Mouse (Mus musculus): ENCODE data around the gene Elmo3. TPM values are rescaled to one million over a fixed set of nuclear protein-coding genes. Genes with fewer than 3 reads are reported as not detected.
A peak's percentile ranks its signal among the peaks of the same experiment; 100 is the strongest.

Elmo3 gene
- polyA plus RNA-seq, 2 experiments: 2.5 to 4.2 TPM

DNA sequence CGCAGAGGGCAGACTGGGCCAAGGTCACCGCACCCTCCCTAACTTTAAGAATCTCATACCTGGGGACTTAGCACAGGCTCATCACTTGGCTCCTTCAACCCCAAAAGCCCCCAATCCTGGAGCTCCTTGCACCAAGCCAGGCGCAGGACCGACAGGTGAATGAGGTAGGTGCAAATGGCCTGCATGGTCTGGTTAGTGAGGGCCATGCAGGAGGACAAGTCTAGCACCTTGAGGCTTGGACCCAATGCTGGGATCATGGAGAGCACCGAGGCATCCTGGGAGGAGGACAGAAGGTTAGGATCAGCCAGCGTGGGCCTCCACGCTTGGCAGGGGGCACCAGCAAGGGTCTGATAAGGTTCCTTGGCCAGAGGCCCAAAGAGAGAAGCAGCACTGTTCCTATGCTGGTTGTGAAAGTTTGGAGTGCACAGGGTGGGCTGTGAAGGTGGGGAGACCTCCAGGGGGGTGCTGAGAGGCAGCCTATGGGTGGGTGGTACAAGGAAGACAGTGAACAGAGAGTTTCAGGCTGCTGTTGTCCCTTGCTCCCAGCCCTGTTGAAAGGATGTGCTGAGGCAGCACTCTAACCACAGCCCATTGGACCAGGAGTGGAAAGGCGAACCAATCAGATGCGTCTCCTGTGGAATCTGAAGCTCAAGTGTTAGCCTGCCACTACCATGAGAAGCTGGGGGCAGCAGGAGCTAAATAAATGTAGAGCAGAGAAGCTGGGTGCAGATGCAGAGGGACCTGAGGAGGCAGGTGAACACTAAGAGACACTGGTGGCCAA lies 8.4 kb downstream of the Elmo3 start:
- DNase-seq (ENCODE audit: low read depth in 3 of 3, low spot score in 3 of 3): no peak
- peak overlapping the region; percentile 8; the same call in 1 of the 2 replicates for H3K27ac ChIP-seq
- H3K9me3 ChIP-seq (ENCODE audit: control insufficient read depth, low read length): no peaks in the 10 kb centered on the region
- H3K4me1 ChIP-seq (replicated peaks; ENCODE audit: control insufficient read depth in 2 of 2, insufficient read depth in 2 of 2, low read length in 1 of 2): peaks cover 26 to 28% of the 10 kb centered on the region in 2 experiments
- TF ChIP-seq CTCF (IDR thresholded peaks at IDR 0.05; ENCODE audit: low read depth) (0 out of 2 replicates have a peak, but pooled peaks have one; percentile 2), EP300 (IDR thresholded peaks at IDR 0.05; ENCODE audit: low read depth) (no peak)
- peak overlapping the region; percentile 25; the same call in 1 of the 2 replicates for H3K9ac ChIP-seq (replicated peaks)
- ATAC-seq (ENCODE audit: insufficient read depth): peak; percentile 40
- peaks cover 78% of the 10 kb centered on the region for H3K36me3 ChIP-seq (replicated peaks; ENCODE audit: control insufficient read depth, insufficient read depth, low read depth)
- H3K4me3 ChIP-seq (ENCODE audit: insufficient read depth in 1 of 2, low read depth in 2 of 2, low read length in 2 of 2): no peak overlapping the region
- peak overlapping the region; percentile 51 for H3K4me2 ChIP-seq (ENCODE audit: low read depth)
- WGBS (ENCODE audit: insufficient replicate concordance): 73% methylated on average over 9 of the region's 9 CpGs
- H3K27me3 ChIP-seq (ENCODE audit: control insufficient read depth, insufficient read depth, low read length): no peaks in the 10 kb centered on the region

GRCm38 (mm10) chr8:105315073-105315769 lies 9.8 kb downstream of the Elmo3 start:
- Histone ChIP-seq H3K4me3 (ENCODE audit: insufficient read depth in 1 of 2, low read depth in 2 of 2, low read length in 2 of 2) (no peak overlapping the region), H3K27ac (no peak overlapping the region), H3K27me3 (ENCODE audit: control insufficient read depth, insufficient read depth, low read length) (no peaks in the 10 kb centered on the region), H3K4me1 (replicated peaks; ENCODE audit: control insufficient read depth in 2 of 2, insufficient read depth in 2 of 2, low read length in 1 of 2) (peaks cover 39 to 41% of the 10 kb centered on the region in 2 experiments), H3K9ac (replicated peaks) (no peak overlapping the region), H3K36me3 (replicated peaks; ENCODE audit: control insufficient read depth, insufficient read depth, low read depth) (peaks cover 72% of the 10 kb centered on the region), H3K4me2 (ENCODE audit: low read depth) (no peak overlapping the region), H3K9me3 (ENCODE audit: control insufficient read depth, low read length) (no peaks in the 10 kb centered on the region)
- DNase-seq (ENCODE audit: low read depth in 3 of 3, low spot score in 3 of 3): no peak
- ATAC-seq (ENCODE audit: insufficient read depth): no peak
- no peak for TF ChIP-seq CTCF (IDR thresholded peaks at IDR 0.05; ENCODE audit: low read depth)
- TF ChIP-seq EP300 (IDR thresholded peaks at IDR 0.05; ENCODE audit: low read depth): no peak
- WGBS (ENCODE audit: insufficient replicate concordance): 92% methylated on average over 18 of the region's 18 CpGs

- TF ChIP-seq CTCF (IDR thresholded peaks at IDR 0.05; ENCODE audit: low read depth) (no peak), EP300 (IDR thresholded peaks at IDR 0.05; ENCODE audit: low read depth) (no peak)
- H3K27me3 ChIP-seq (ENCODE audit: control insufficient read depth, insufficient read depth, low read length): no peaks in the 10 kb centered on the region
- peaks cover 57% of the 10 kb centered on the region for H3K36me3 ChIP-seq (replicated peaks; ENCODE audit: control insufficient read depth, insufficient read depth, low read depth)
- WGBS (ENCODE audit: insufficient replicate concordance): 84% methylated on average over 4 of the region's 4 CpGs
- H3K4me3 ChIP-seq (ENCODE audit: insufficient read depth in 1 of 2, low read depth in 2 of 2, low read length in 2 of 2): no peak overlapping the region
- DNase-seq (ENCODE audit: low read depth in 3 of 3, low spot score in 3 of 3) (no peak), ATAC-seq (ENCODE audit: insufficient read depth) (no peak)
- no peak overlapping the region for H3K27ac ChIP-seq
- H3K4me1 ChIP-seq (replicated peaks; ENCODE audit: control insufficient read depth in 2 of 2, insufficient read depth in 2 of 2, low read length in 1 of 2): peaks cover 38 to 43% of the 10 kb centered on the region in 2 experiments
- H3K9ac ChIP-seq (replicated peaks): no peak overlapping the region
- H3K4me2 ChIP-seq (ENCODE audit: low read depth): no peak overlapping the region
- no peaks in the 10 kb centered on the region for H3K9me3 ChIP-seq (ENCODE audit: control insufficient read depth, low read length)
Measured at GRCm38 (mm10) chr8:105317941-105318340, 12.5 kb downstream of the Elmo3 start.

- WGBS (ENCODE audit: insufficient replicate concordance): 76% methylated on average over 11 of the region's 11 CpGs
- Histone ChIP-seq H3K27me3 (ENCODE audit: control insufficient read depth, insufficient read depth, low read length) (no peaks in the 10 kb centered on the region), H3K4me2 (ENCODE audit: low read depth) (no peak overlapping the region), H3K9ac (replicated peaks) (no peak overlapping the region), H3K9me3 (ENCODE audit: control insufficient read depth, low read length) (no peaks in the 10 kb centered on the region), H3K36me3 (replicated peaks; ENCODE audit: control insufficient read depth, insufficient read depth, low read depth) (peaks cover 50% of the 10 kb centered on the region), H3K4me3 (ENCODE audit: insufficient read depth in 1 of 2, low read depth in 2 of 2, low read length in 2 of 2) (no peak overlapping the region), H3K4me1 (replicated peaks; ENCODE audit: control insufficient read depth in 2 of 2, insufficient read depth in 2 of 2, low read length in 1 of 2) (peaks cover 38 to 42% of the 10 kb centered on the region in 2 experiments), H3K27ac (no peak overlapping the region)
- no peak for TF ChIP-seq EP300 (IDR thresholded peaks at IDR 0.05; ENCODE audit: low read depth)
- TF ChIP-seq CTCF (IDR thresholded peaks at IDR 0.05; ENCODE audit: low read depth): no peak
- ATAC-seq (ENCODE audit: insufficient read depth): no peak
- no peak for DNase-seq (ENCODE audit: low read depth in 3 of 3, low spot score in 3 of 3)
Measured at GRCm38 (mm10) chr8:105318662-105319190, 13.3 kb downstream of the Elmo3 start.

GRCm38 (mm10) chr8:105323183-105323582 lies 17.8 kb downstream of the Elmo3 start:
- peak overlapping the region; percentile 98 for H3K27ac ChIP-seq
- H3K9ac ChIP-seq (replicated peaks): peak overlapping the region; percentile 81
- DNase-seq (ENCODE audit: low read depth in 3 of 3, low spot score in 3 of 3): peak; percentile 75 to 82 (median 81)
- peak overlapping the region; percentile 89 for H3K4me2 ChIP-seq (ENCODE audit: low read depth)
- peak; percentile 81 for ATAC-seq (ENCODE audit: insufficient read depth)
- TF ChIP-seq CTCF (IDR thresholded peaks at IDR 0.05; ENCODE audit: low read depth) (no peak), EP300 (IDR thresholded peaks at IDR 0.05; ENCODE audit: low read depth) (peak; percentile 87)
- H3K9me3 ChIP-seq (ENCODE audit: control insufficient read depth, low read length): no peaks in the 10 kb centered on the region
- H3K4me3 ChIP-seq (ENCODE audit: insufficient read depth in 1 of 2, low read depth in 2 of 2, low read length in 2 of 2): peak overlapping the region; percentile 64 to 75
- H3K4me1 ChIP-seq (replicated peaks; ENCODE audit: control insufficient read depth in 2 of 2, insufficient read depth in 2 of 2, low read length in 1 of 2): peaks cover 50 to 53% of the 10 kb centered on the region in 2 experiments
- H3K27me3 ChIP-seq (ENCODE audit: control insufficient read depth, insufficient read depth, low read length): no peaks in the 10 kb centered on the region
- 17% methylated on average over 4 of the region's 4 CpGs for WGBS (ENCODE audit: insufficient replicate concordance)
- H3K36me3 ChIP-seq (replicated peaks; ENCODE audit: control insufficient read depth, insufficient read depth, low read depth): peaks cover 18% of the 10 kb centered on the region
